Mouse (Mus musculus) liver, adult 2 months (tissue): ENCODE measurements at regions not wholly inside any gene's neighbourhood (a gene's known extent, or its start where the extent isn't known, plus 50 kb on each side); places are given as distances from the start of the nearest gene placed in this dataset.

Experiments
- CTCF ChIP-seq: fragments of 200-500 bp; IDR thresholded peaks from 2 replicates; pipeline ENCODE4 v1.5.1; 2011; ENCODE audit warnings: low read depth, low read length, control low read depth
- POLR2A ChIP-seq: fragments of 200-500 bp; IDR thresholded peaks from 2 replicates; pipeline ENCODE4 v1.6.1; 2011; ENCODE audit warnings: low read length, control low read depth; ENCODE audit not compliant: insufficient read depth; ENCODE audit errors: extremely low read depth

DNA sequence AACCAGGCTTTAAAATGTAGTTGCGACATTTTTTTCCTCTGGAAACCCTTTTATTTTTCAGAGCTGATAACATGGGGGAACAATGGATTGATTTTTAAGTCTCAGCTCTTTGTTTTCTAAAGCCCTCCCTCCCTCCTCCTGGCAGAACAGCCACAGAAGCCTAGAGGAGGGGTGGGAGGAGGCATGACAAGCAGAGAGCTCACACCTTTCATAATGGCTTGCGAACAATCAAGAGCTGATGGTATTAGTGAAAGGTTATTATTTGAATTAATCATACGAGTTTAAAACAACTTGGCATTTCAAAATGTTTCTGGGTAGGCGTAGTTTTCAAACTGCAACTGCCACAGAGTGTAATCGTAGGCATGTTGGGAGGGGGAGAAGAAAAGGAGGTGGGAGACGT lies 894.3 kb upstream of the Tenm3 start:
- TF ChIP-seq CTCF (no peak), POLR2A (no peak)
